Mouse (Mus musculus) liver, postnatal 0 days (tissue): ENCODE data around the gene Fpr1.

Experiments used
- CTCF ChIP-seq: sonication (generic); IDR thresholded peaks from 2 replicates; pipeline ENCODE4 v1.5.1; 2016; ENCODE audit warnings: antibody characterized with exemption, low read depth
- EP300 ChIP-seq: IDR thresholded peaks from 2 replicates; pipeline ENCODE4 v1.6.1; 2016; ENCODE audit warnings: antibody characterized with exemption, low read depth, mild to moderate bottlenecking

- no peak for TF ChIP-seq CTCF
- no peak for TF ChIP-seq EP300
These were observed 4.4 kb downstream of the Fpr1 start for GRCm38 (mm10) chr17:17879347-17879746.
